Mouse (Mus musculus) adrenal gland, postnatal 36 days (tissue): ENCODE data around the gene Dut. TPM values are rescaled to one million over a fixed set of nuclear protein-coding genes. Genes with fewer than 3 reads are reported as not detected.

Experiments used
- DNase-seq, 2 experiments: peaks; one replicate each; pipeline ENCODE4 v3.0.0; 2021; ENCODE audit warnings: mixed read lengths in 1 of 2
- total RNA-seq, 2 experiments: library from RNA; stranded (reverse); gene quantifications; 2 replicates each; pipeline ENCODE4 v1.2.3; 2021

Gene Dut
- total RNA-seq, 2 experiments from 2014 or later: 18.8 to 31.6 TPM

GRCm38 (mm10) chr2:125302625-125302924 lies 55.6 kb downstream of the Dut start:
- no peak for DNase-seq

GRCm38 (mm10) chr2:125303764-125304384 lies 56.9 kb downstream of the Dut start:
- no peak for DNase-seq

- no peak for DNase-seq
Measured at GRCm38 (mm10) chr2:125304746-125305145, 57.8 kb downstream of the Dut start.

GRCm38 (mm10) chr2:125305671-125306070 lies 58.7 kb downstream of the Dut start:
- no peak for DNase-seq

Other genes starting within 250 kb of the Dut start
- gene Slc24a5, start 179.1 kb upstream of the Dut start, total RNA-seq: not detected
- gene Myef2, start 123.5 kb upstream of the Dut start, total RNA-seq: 10 to 100 TPM; 22.6 to 35.1 TPM
- gene Ctxn2, start 110.5 kb upstream of the Dut start, total RNA-seq: not detected
- gene Slc12a1, start 94.7 kb upstream of the Dut start, total RNA-seq: not detected